8 mouse cellular contexts compared by ENCODE assay signal in the genomic region with DNA sequence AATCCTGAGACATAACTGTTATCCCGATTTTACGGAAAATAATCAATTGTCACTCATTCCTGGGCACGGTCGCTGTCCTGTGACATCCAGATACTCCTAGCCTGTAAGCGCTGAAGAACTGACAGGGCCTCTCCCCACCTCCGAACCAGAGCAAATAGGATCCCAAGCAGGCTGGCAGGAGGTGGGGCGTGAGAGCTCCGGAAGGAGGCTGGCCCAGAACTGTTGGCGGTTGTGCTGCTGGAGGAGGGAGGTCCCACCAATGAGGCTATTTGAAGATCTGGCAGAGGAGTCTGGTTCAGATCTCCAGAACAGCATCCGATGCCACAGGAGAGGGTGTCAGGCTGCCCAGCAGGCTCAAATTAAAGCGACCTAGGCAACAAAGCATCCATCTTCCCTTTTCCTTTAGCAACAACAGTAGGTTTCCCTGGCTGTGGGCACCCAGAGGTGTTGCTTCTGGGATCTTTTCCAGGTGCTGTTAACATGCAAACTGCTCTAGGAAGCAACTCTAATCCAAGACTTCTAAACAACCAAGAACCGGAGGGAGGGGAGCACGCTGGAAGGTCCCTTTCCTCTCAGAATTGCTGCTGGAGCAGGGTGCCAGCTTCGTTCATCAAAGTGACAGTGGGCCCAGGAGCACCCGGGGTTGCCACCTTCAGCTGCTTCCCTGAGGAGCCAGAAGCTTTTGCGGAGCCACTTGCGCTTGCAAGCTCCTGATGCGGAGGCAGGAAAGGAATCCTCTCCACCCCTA. TPM values are rescaled to one million over a fixed set of nuclear protein-coding genes. Genes with fewer than 3 reads are reported as not detected.
DNase-seq lines count a peak whose midpoint lies in the region; ATAC-seq lines count a peak whose summit lies in the region.

No protein-coding gene starts in this region.

- peak overlapping the region; percentile 69 for H3K4me2 ChIP-seq in hindbrain, embryonic 12.5 days (replicated peaks)

- WGBS in hindbrain, embryonic 12.5 days, result under 1% methylated on average over 18 of the region's 18 CpGs

- peak; percentile 92 for DNase-seq in T-cell, adult 2 months (ENCODE audit: low spot score)
- DNase-seq in cerebellum, postnatal 10 days, result peak; percentile 88 to 93
- peak; percentile 85 to 93 for DNase-seq in frontal cortex, postnatal 10 days (ENCODE audit: low spot score in 2 of 2)
- DNase-seq in layer of hippocampus, postnatal 25 days (ENCODE audit: extremely low spot score in 1 of 2, low spot score in 1 of 2), result peak; percentile 66 to 70
- peak; percentile 81 for DNase-seq in lung, postnatal 14 days
- peak; percentile 81 for DNase-seq in retina, embryonic 14.5 days (ENCODE audit: low spot score)
- peak; percentile 79 to 91 for DNase-seq in thymus, postnatal 36 days

- peaks cover 31% of the 10 kb centered on the region for H3K4me1 ChIP-seq in hindbrain, embryonic 12.5 days

- H3K27ac ChIP-seq in hindbrain, embryonic 12.5 days, result peak overlapping the region; percentile 94

- ATAC-seq in hindbrain, embryonic 12.5 days (ENCODE audit: low FRiP score), result peak; percentile 89

- H3K4me3 ChIP-seq in hindbrain, embryonic 12.5 days, result peak overlapping the region; percentile 59

- H3K9ac ChIP-seq in hindbrain, embryonic 12.5 days, result peak overlapping the region; percentile 80

- H3K27me3 ChIP-seq in hindbrain, embryonic 12.5 days, result no peaks in the 10 kb centered on the region

- H3K9me3 ChIP-seq in hindbrain, embryonic 12.5 days (replicated peaks), result no peaks in the 10 kb centered on the region

- peaks cover 32% of the 10 kb centered on the region for H3K36me3 ChIP-seq in hindbrain, embryonic 12.5 days

RNA-seq across cellular contexts. Expression of gene Ccdc28b, which starts 0.7 kb away (rescaled TPM):
- polyA plus RNA-seq in hindbrain, embryonic 12.5 days (2016; fragmentation: Nextera tagmentation; extraction: Ambion mirVana), result 85.9 and 91.5 TPM in 2 replicates
- total RNA-seq in layer of hippocampus, postnatal 25 days (2021), result 10 to 100 TPM; 71.6 to 84.5 TPM

RNA-seq across cellular contexts. Expression of gene Iqcc, which starts 5.6 kb away (rescaled TPM):
- polyA plus RNA-seq in hindbrain, embryonic 12.5 days (2016; fragmentation: Nextera tagmentation; extraction: Ambion mirVana), result 30.0 and 31.8 TPM in 2 replicates
- 10 to 100 TPM; 32.9 to 41.9 TPM for total RNA-seq in layer of hippocampus, postnatal 25 days (2021)

RNA-seq across cellular contexts. Expression of gene Dcdc2b, which starts 10.4 kb away (rescaled TPM):
- 2.4 and 3.1 TPM in 2 replicates for polyA plus RNA-seq in hindbrain, embryonic 12.5 days (2016; fragmentation: Nextera tagmentation; extraction: Ambion mirVana)
- 1 to 10 TPM; 3.6 to 6.8 TPM for total RNA-seq in layer of hippocampus, postnatal 25 days (2021)

RNA-seq across cellular contexts. Expression of gene Txlna, which starts 16.4 kb away (rescaled TPM):
- 90.8 and 91.1 TPM in 2 replicates for polyA plus RNA-seq in hindbrain, embryonic 12.5 days (2016; fragmentation: Nextera tagmentation; extraction: Ambion mirVana)
- total RNA-seq in layer of hippocampus, postnatal 25 days (2021), result 10 to 100 TPM; 44.0 to 44.1 TPM

RNA-seq across cellular contexts. Expression of gene Tmem234, which starts 24.0 kb away (rescaled TPM):
- polyA plus RNA-seq in hindbrain, embryonic 12.5 days (2016; fragmentation: Nextera tagmentation; extraction: Ambion mirVana), result 164 and 174 TPM in 2 replicates
- total RNA-seq in layer of hippocampus, postnatal 25 days (2021), result 10 to 100 TPM; 78.8 to 80.7 TPM

Comparison
In these comparisons a context has a peak if more than half of its experiments do, and no peak if none do; other contexts are left out.
1. Peak in every context shown above with its lines: DNase-seq, ATAC-seq, H3K4me3 ChIP-seq and H3K27ac ChIP-seq.